Mouse (Mus musculus) right cerebral cortex, postnatal 36 days (tissue): ENCODE data around the gene Gcnt3.

ENCODE experiments used
- DNase-seq, 2 experiments: peaks; one replicate each; pipeline ENCODE4 v3.0.0; 2022; ENCODE audit warnings: low spot score in 2 of 2, mixed read lengths in 1 of 2

Gcnt3 gene

DNA sequence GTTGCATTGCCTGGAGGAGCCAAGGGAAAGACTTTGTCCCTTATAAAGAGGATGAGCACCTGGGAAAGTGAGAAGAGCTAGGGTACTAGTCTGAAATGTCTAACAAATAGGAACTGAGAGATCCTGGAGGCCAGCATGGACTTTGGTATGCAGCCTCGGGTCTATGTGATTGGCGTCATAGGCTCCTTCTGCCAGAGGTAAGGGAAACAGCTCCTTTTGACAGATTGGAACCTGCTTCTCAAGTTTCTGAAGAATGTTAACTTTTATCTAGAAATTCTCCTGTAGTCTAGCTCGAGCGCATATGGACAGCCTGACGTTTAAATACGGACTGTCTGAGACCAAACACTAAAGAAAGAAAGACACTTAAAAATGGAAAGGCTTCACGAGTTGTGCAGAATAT lies at the start of gene Gcnt3:
TSS of gene Gcnt3 (minus strand) at position 101 of the 400 bp plus-strand sequence.
- DNase-seq: no peak

DNA sequence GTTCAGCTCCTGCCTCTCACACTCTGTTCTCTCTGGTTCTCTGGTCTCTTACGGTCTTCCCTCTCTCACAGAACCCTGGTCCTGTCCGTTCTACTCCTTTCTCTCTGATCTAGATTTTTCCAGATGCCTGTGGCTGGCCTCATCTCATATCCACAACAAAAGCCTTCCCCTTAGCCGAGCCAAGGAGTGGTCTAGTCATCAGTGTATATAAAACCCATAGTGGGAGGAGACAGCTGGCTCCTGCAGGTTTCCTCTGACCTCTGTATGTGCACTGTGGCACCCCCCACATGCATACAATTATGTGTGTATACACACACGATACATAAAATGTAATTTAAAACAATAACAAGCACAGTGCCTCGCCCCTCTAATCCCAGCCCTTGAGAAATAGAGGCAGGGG lies 49.5 kb upstream of the Gcnt3 start:
- no peak for DNase-seq

DNA sequence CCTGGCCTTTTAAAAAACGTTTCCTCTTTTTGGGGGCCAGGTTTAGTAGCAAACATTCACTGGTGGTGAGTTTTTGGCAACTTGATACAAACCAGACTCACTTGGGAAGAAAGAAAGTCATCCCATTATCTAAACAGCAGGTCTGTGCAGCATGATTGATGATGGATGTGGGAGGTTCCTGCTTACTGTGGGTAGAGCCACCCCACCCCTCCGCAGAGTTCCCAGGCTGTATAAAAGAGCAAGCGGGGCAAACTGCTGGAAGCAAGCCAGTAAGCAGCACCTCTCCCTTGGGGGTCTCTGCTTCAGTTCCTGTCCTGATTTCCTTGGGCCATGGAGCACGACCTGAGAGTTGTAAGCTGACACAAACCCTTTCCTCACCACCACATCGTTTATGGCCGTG lies 48.2 kb upstream of the Gcnt3 start:
- DNase-seq: no peak

DNA sequence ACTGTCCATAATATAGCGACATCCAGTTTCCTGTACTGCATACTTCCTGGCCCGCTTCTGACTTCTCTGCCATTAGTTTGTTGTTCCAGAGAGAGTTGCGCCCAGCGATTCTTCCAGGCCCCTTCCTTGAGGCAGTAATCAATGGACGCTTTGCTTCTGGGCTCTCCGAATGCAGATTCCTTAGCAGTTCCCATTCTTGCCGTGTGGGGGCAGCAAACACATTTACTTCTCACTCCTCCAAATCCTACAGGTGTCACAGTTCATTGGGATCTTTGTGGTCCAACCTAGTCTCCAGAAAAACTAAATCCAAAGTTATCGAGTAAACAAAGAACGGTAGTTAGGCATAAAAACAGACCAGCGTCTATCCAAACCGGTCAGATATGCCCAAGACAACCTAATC lies 46.2 kb upstream of the Gcnt3 start:
- peak; percentile 47 to 50 for DNase-seq

DNA sequence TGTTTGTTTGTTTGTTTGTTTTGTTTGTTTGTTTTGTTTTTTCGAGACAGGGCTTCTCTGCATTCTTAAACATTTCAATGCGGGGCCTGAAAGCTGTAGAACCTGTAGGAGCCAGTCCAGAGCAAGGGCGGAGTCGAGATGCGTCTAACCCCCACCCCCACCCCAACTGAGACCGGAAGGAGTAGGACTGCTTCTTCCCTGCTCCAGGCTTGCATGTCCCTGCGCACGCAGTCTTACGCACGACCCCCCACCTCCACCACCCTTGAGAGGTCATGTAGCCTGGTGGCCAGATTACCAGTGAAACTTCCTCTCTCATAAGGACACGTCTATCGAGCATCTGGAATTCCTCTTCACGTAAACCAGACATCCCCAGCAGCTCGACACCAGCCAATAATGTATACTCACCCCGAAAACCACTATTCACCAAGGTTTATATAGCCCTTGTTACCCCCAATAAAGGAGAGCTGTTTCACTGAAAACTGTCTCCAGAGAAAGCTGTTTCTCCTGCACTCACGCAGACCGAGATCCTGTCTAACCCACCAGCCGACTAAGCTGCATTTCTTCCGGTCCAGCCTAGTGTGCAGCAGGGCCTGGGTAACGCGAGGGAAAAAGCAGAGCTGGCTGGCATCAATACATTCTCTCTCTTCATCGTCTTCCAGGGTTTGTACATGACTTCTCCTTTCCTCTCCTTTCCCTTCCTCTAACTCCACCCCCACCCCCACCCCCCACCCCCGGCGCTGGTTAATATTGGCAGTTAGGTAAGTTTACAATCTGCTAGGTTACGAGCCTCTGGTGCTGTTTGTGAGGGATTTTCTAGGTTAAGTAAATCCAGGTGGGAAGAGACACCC lies 44.7 kb upstream of the Gcnt3 start:
- no peak for DNase-seq

DNA sequence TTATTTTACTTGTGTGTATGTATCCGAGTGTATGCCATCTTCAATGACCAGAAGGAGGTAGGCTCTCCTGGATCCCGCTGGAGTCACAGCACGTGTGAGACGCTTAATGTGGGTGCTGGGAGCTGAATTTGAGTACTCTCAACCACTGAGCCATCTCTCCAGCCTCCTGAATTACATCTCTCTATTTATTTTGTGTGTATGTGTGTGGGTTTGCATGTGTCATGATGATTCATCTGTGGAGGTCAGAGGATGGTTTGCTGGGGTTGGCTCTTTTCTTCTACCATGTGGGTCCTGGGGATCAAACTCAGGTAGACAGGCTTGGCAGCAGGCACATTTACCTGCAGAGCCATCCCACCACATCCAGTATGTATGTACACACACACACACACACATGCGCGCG lies 43.9 kb upstream of the Gcnt3 start:
- no peak for DNase-seq

DNA sequence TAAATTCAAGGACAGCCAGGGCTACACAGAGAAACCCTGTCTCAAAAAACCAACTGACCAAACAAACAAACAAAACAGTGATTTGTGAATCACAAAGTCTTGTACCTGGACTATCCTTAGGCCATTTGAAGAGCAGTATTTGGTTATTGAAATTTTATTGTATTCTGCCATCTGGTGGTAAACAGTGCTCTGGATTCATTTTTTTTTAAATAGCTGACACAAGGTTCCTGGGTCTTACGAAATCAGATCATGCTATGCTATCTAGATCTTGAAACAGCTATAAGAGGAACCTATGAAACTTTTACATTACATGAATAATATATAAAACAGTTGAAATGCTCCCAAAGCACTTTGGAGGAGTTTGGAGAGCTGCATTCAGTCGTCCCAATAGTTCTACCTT lies 43.1 kb upstream of the Gcnt3 start:
- no peak for DNase-seq

DNA sequence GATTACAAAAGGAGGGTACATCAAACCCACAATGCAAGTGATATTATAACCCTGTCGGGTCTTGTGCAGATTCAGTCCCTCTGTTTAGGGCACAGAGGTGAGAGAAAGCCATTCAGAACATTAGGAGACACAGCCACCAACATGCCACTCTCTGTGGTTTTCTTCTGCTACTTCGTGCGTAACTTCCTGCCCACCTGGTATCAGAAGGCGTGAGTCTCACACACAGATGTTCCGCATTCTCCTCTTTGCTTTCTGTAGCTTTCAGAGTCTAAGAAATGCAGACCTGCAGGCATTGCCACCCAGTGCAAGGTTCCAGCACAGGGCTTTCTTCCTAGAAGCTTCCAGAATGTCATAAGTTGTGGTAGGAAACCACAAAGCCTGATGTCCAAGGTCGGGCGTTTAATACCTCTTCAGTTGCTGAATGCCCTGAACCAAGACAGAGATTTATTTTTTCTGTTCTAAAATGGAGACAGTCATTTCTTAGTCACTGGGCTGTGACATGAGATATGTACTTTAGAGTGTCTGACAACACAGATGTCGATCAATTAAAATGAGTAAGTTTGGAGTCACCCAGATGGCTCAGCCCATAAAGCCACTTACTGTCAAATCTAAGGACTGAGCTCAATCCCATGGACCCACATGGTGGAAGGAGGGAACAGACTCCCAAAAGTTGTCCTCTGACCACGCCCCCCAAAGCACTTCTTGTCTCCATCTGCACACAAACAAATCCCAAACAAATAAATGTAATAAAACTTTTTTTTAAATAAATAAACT lies 42.3 kb upstream of the Gcnt3 start:
- DNase-seq: no peak

DNA sequence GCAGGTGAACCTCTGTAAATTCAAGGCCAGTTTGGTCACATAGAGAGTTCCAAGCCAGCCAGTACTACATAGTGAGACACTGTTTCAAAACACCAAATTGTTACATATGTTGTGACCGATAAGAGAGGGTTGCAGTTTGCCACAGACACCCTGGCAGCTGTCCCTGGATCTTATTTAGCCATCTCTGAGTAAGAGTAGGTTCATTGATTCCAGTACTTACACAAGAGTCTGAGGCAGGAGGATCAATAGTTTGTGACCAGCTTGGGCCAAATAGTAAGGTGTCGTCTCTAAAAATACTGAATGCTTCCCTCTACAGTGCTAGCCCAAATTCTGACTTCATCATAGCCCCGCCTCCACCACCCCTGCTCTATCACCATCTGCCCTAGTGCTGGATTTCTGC lies 40.1 kb upstream of the Gcnt3 start:
- DNase-seq: no peak

DNA sequence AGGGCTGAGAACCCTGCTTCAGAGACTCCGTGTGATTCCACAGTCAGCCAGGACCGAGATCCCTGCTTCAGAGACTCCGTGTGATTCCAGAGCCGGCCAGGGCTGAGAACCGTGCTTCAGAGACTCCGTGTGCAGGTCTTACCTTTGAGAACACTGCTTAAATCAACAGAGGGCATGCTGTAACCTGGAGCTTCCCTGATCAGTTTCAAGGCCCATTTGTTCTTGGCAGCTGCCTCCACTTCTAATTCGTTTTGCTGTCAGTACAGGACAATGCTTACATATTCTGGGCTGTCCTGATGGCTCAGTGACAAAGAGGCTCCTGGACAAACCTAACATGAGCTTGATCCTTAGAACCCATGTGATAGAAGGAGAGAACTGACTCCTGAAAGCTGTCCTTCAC lies 39.3 kb upstream of the Gcnt3 start:
- DNase-seq: no peak

DNA sequence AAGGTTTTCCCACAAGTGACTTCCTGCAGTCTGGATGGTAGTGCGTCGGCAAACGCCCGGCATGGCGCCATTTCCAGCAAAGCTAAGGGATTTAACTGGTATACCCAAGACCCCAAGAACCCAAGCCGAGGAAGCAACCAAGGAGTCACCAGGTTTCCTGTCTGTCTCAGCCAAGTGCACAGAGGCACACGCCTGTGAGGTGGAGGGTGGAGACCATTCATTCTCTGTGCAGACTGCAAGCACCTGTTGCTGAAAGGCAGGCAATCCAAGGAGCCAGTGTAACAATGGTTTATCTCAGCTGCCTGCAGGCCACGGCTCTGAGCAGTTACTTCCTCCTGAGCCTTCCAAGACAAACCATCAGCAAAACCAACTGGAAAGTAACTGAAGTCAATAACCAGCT lies 34.5 kb upstream of the Gcnt3 start:
- no peak for DNase-seq

DNA sequence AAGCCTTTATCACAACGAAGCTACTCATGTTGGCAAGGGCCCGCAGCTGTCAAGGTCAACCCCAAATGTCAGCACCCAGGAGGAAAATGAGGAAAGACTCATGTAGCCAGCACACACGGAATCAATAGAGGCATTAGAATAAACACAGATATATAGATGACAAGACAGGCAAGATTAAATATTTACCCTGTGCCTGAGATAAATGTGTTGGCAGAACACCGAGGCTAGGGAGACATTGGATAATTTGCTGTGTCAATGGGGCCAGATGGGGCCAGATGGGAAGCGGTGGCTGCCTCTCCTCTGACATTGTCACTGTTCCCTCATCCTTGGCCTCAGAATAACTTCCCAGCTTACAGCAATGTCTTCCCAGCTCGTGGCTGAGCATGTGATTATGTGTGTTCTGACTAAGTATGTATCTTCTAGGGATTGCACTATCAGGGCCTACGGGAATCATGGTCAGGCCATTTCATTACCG lies 32.1 kb upstream of the Gcnt3 start:
- no peak for DNase-seq

DNA sequence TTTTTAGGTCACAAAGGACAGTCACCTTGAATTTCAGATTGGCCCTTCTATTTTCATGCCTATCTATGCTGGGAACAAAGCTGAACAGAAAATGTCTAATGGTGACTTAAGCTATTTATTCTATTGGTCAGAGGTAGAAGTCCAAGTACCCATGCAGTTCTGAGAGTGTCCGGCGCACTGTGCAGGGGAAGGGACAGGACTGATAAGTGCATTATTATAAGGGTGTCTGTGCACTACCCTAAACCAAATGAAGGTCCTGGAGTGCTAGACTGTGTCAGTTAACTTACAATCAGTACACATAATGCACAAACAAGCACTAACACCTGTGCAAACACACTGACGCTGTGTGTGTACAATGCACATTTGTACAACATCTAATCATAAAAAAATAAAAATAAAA lies 29.6 kb upstream of the Gcnt3 start:
- DNase-seq: no peak

DNA sequence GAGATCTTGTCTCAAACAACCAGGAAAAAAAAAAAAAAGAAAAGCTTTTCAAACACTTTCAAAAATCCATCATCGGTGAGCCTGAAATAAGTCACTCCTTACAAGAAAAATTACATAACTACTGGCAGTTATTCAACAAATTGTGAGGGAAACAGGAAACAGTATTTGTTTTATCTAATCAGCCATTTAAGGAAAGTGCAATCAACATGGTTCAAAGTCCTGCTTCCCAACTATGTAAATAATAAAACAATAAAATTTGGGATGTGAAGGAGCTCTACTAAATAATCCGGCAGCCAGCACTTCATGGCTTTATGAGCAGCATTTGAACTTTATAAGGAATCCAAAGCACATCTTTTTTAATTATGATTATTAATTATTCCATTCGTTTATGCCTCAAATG lies 24.1 kb upstream of the Gcnt3 start:
- DNase-seq: no peak

DNA sequence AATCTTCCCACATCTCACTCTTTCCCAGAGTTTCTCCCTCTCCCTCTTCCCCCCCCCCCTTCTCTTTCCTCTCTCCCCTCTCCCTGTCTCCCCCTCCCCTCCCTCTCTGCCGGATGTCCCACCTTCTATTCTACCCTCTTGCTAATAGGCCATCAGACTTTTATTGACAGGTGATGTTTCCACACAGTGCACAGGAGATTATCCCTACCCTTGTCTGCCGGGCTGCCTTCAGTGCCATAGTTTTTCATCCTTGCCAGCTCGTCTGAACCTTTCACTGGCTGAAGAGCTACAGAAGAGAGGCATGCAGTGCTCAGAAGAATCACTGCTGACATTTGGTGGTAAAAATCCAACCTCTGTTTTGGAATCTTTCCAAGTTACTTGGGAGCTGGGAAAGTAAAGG lies 15.5 kb upstream of the Gcnt3 start:
- no peak for DNase-seq

DNA sequence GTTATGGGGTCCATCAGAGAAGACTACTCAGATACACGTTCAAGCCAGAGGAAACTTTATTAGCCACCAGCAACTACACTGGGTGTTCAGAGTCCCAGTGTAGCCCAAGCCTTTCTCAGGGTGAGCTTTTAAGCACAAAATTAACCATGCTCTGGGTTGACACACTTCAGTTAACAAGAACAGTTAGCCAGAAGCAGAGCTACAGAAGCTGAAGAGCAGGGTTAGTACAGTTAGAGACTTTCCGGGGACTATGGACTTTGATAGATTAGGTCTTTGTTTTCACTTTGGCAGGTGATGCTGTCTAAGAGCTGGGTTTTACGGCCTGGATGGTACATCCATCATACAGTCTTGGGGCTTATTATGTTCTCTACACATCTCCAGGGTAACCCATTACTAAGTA lies 14.8 kb upstream of the Gcnt3 start:
- no peak for DNase-seq

DNA sequence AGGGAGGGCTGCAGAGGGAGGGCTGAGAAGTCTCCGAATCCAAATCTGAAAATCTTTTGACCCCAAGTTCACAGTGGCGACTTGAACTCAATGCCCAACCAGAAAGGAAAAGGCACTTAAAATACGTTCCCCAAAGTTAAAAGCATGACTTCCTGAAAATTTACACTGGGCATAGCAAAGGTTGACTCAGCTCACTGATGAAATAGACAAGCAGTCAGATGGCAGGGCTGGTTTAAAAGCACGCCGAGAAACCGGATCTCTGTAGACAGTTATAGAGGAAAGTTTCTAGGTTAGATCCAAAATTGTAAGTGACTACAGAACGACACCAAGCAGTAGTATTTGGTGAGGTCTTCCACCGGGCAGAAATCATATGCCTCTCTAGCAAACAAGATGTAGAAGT lies 12.0 kb upstream of the Gcnt3 start:
- DNase-seq: no peak

DNA sequence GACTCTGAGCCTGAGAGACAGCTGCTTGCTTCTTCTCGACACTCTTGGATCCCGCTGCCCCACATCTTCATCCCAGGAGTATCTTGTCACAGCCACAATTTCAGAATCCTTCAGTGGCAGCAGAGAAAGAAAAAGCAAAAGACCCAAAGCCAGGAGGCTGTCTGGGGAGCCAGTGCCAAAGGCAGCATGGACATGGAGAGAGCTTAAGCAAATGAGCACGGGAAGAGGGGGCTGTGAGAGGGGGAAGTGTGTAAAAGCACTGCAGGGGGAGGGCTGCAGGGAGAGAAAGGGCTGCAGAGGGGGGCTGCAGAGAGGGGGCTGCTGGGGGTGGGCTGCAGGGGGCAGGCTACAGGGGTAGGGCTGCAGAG lies 11.5 kb upstream of the Gcnt3 start:
- DNase-seq: no peak

DNA sequence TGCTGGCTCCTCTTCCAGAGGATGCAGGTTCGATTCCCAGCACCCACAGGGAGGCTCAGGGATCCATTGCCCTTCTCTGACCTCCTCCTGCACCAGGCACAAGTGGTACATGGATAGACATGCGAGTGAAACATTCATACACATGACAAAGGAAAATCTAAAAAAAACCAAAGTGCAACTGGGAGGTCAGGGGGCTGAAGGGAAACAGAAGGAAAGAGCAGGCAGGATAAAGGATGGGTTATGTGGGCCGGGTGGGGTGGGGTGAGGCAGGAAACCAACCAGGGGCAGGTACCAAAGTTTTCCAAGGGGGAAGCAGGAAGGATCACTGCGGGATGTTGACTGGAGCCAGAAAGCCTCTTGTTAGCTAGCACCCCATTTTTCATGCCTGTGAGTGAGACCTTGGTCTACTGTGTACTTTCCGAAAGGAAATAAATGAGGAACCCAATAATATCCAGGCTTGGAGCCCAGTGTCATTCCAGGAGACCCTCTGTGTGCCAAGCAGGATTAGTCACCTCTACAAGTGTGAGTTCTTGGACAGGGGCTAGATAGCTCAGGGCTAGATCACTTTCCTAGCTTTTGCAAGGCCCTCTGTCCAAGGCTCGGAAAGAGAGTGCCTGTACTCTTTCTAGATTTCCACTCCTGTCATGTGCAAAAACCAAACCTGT lies 11.0 kb upstream of the Gcnt3 start:
- DNase-seq: no peak

DNA sequence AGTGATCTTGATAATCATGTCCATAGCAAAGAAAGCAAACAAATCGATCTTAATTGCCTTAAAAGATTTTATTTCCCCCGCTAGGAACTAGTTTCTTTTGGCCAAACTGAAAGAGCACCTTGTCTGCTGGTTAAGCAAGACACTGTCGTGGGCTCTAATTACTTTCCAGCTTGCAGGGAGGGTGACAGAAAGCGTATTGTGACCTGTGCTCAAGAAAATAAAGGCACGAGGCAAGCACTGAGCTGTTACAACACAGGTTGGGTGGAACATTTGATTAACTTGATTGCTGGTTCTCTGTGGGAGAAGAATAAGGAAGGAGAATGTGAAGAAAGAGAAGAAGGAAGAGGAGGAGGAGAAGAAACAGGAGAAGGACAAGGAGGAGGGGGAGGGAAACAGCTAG lies 10.4 kb upstream of the Gcnt3 start:
- no peak for DNase-seq

DNA sequence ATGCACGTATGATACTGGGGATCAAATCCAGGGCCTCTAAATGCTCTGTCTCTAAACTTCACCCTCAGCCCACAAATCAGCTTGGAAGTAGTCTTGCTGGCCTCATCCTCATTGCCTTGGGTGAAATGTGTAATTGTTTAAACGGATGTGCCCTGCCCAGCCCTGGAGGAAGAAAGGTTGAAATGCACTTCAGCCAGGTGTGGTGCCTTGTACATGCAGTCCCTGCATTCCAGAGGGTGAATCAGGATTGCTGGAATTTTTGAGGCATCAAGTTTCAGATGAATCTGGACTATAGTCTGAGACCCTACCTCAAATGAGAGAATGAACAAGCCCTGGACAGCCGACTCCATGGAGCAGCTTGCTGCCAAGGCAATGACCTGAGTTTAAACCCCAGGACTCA lies 10.0 kb upstream of the Gcnt3 start:
- DNase-seq: no peak

DNA sequence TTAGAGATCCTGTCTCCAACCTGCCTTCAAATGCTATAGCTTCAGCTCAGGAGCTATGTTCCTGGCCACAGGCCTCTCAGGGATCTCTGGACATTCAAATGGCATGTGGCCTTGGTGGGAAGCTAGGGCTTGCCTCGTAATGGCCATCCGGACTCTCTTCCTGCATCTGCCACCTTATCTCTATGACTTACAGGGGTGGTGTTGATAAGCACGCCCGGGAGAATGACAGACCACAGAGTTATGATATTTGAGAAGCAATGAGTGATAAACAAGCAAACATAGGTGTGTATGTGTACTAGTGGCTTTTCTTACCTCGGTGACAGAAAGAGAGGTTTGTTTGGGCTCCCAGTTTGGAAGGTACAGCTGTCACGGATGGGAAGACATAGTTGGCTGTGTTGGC lies 8.4 kb upstream of the Gcnt3 start:
- DNase-seq: no peak

DNA sequence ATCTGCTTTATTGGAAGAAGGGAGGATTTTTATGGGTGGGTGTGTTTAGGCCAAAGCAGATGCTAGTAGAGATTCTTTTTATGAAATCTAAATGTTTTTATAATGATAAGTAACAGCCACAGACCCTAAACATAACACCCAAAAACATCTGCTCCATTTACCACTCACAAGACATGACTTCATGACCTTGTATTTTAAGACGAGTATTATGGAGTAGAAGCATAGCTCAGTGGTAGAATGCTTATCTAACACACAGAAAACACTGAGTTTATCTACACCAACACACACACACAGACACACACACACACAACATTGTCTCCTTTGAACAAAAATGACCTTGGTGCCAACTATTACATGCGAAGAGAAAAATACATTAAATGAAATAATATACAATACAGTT lies 7.0 kb upstream of the Gcnt3 start:
- DNase-seq: no peak
